Mouse (Mus musculus) CH12.LX (cell line): ENCODE measurements around the gene Mul1.

Source experiments
- CTCF ChIP-seq, 2 experiments: IDR thresholded peaks in 1 of 2; conservative IDR thresholded peaks in 1 of 2; 2 replicates each; pipeline ENCODE4 v1.5.1; 2011 to 2012; ENCODE audit warnings: low read depth in 2 of 2, low read length in 2 of 2, improper control_type of control experiment in 1 of 2, inconsistent platforms in 1 of 2, mild to moderate bottlenecking in 1 of 2, moderate library complexity in 1 of 2
- KAT2A ChIP-seq: IDR thresholded peaks from 2 replicates; pipeline ENCODE4 v1.6.1; 2012; ENCODE audit warnings: low read length, improper control_type of control experiment, inconsistent platforms; ENCODE audit not compliant: insufficient replicate concordance
- MAFK ChIP-seq: IDR thresholded peaks from 2 replicates; pipeline ENCODE4 v1.6.1; 2011; ENCODE audit warnings: low read length, improper control_type of control experiment; ENCODE audit not compliant: insufficient replicate concordance
- MEF2A ChIP-seq: IDR thresholded peaks from 2 replicates; pipeline ENCODE4 v1.6.1; 2014; ENCODE audit warnings: low read depth, mild to moderate bottlenecking, inconsistent platforms, low read length, improper control_type of control experiment, borderline replicate concordance
- MYC ChIP-seq: IDR thresholded peaks from 2 replicates; pipeline ENCODE4 v1.6.1; 2011; ENCODE audit warnings: low read depth, mild to moderate bottlenecking, improper control_type of control experiment, low read length
- POLR2A ChIP-seq: IDR thresholded peaks from 2 replicates; pipeline ENCODE4 v1.6.1; 2011; ENCODE audit warnings: low read depth, mild to moderate bottlenecking, improper control_type of control experiment, low read length
- SIN3A ChIP-seq: IDR thresholded peaks from 2 replicates; pipeline ENCODE4 v1.6.1; 2012; ENCODE audit warnings: low read length, improper control_type of control experiment, inconsistent platforms
- USF1 ChIP-seq: IDR thresholded peaks from 2 replicates; pipeline ENCODE4 v1.6.1; 2014; ENCODE audit warnings: low read depth, mild to moderate bottlenecking, inconsistent platforms, low read length, improper control_type of control experiment
- ZC3H11A ChIP-seq: IDR thresholded peaks from 2 replicates; pipeline ENCODE4 v1.6.1; 2012; ENCODE audit warnings: low read depth, mild to moderate bottlenecking, inconsistent platforms, low read length, improper control_type of control experiment
- ZMIZ1 ChIP-seq: IDR thresholded peaks from 2 replicates; pipeline ENCODE4 v1.6.1; 2012; ENCODE audit warnings: low read depth, mild to moderate bottlenecking, inconsistent platforms, low read length, improper control_type of control experiment

- TF ChIP-seq CTCF (conservative IDR thresholded peaks at IDR 0.05 in 1 of 2, IDR thresholded peaks at IDR 0.05 in 1 of 2; ENCODE audit: low read depth in 2 of 2, low read length in 2 of 2), result no peak
- no peak for TF ChIP-seq USF1
- TF ChIP-seq ZC3H11A, result no peak
- TF ChIP-seq MAFK, result no peak
- no peak for TF ChIP-seq MEF2A
- TF ChIP-seq MYC, result no peak
- TF ChIP-seq ZMIZ1, result no peak
- no peak for TF ChIP-seq SIN3A
- no peak for TF ChIP-seq KAT2A
- no peak for TF ChIP-seq POLR2A
Measured at GRCm38 (mm10) chr4:138414725-138415124, 19.7 kb upstream of the Mul1 start.
